Mouse (Mus musculus) heart, embryonic 10.5 days (tissue): ENCODE results near the gene Ntn5. TPM values are rescaled to one million over a fixed set of nuclear protein-coding genes. Genes with fewer than 3 reads are reported as not detected.

Source experiments
- DNase-seq: peaks from one replicate; pipeline ENCODE4 v3.0.0-alpha.2; 2017; ENCODE audit warnings: low spot score
- H3K27ac ChIP-seq: fragments of 300-500 bp; sonication (generic); 2 replicates; pipeline ENCODE4 v1.5.1; 2016; ENCODE audit warnings: mild to moderate bottlenecking
- H3K27me3 ChIP-seq: fragments of 300-500 bp; sonication (generic); 2 replicates; pipeline ENCODE4 v1.6.1; 2016; ENCODE audit warnings: mild to moderate bottlenecking; ENCODE audit not compliant: poor library complexity, insufficient read depth, severe bottlenecking
- H3K36me3 ChIP-seq: fragments of 300-500 bp; sonication (generic); 2 replicates; pipeline ENCODE4 v1.6.1; 2016; ENCODE audit warnings: mild to moderate bottlenecking, moderate library complexity
- H3K4me1 ChIP-seq: fragments of 300-500 bp; sonication (generic); 2 replicates; pipeline ENCODE4 v1.6.1; 2016; ENCODE audit warnings: mild to moderate bottlenecking
- H3K4me3 ChIP-seq: fragments of 300-500 bp; sonication (generic); 2 replicates; pipeline ENCODE4 v1.5.1; 2016; ENCODE audit warnings: mild to moderate bottlenecking, moderate library complexity
- H3K9me3 ChIP-seq: fragments of 300-500 bp; sonication (generic); 2 replicates; pipeline ENCODE4 v1.6.1; 2016; ENCODE audit warnings: mild to moderate bottlenecking, moderate library complexity
- whole genome bisulfite sequencing: fragments of 180-500 bp; shearing (Covaris S2); methylation state at CpG from one replicate; pipeline ENCODE4 v1.1.7; 2016; 5-methylcytosine and 5-hydroxymethylcytosine counted together
- polyA plus RNA-seq: library from polyadenylated mRNA; unstranded; fragments of >200 nt; fragmentation: Nextera tagmentation; extraction: Ambion mirVana; gene quantifications from 2 replicates; pipeline ENCODE4 v1.2.1, GENCODE M21; 2016

The Ntn5 gene
- polyA plus RNA-seq, 1 experiment from 2014 or later, result 0.13 TPM

GRCm38 (mm10) chr7:45704730-45705442 lies 21.1 kb downstream of the Ntn5 start, which contains the start of gene Dbp:
Gene Dbp, plus strand, starts transcription at chr7:45705088.
- DNase-seq, result peak; percentile 100
- WGBS, result 0% methylated on average over 36 of the region's 36 CpGs
- H3K9me3 ChIP-seq, result no peaks in the 10 kb centered on the region
- H3K4me3 ChIP-seq, result peak within 1 kb of the TSS; percentile 65
- peaks cover 4% of the 10 kb centered on the region; the same call in 1 of the 2 replicates for H3K36me3 ChIP-seq
- H3K4me1 ChIP-seq, result peaks cover 79% of the 10 kb centered on the region
- peaks cover 17% of the 10 kb centered on the region for H3K27me3 ChIP-seq
- H3K27ac ChIP-seq, result peak within 1 kb of the TSS; percentile 88

GRCm38 (mm10) chr7:45705443-45705864 lies 21.6 kb downstream of the Ntn5 start:
- DNase-seq, result no peak
- under 1% methylated on average over 21 of the region's 21 CpGs for WGBS
- H3K9me3 ChIP-seq, result no peaks in the 10 kb centered on the region
- H3K4me1 ChIP-seq, result peaks cover 73% of the 10 kb centered on the region
- peaks cover 11% of the 10 kb centered on the region for H3K27me3 ChIP-seq
- peak overlapping the region; percentile 81 for H3K27ac ChIP-seq
- H3K4me3 ChIP-seq, result peak overlapping the region; percentile 65
- peaks cover 10% of the 10 kb centered on the region for H3K36me3 ChIP-seq

GRCm38 (mm10) chr7:45705873-45706281 lies 22.1 kb downstream of the Ntn5 start:
- WGBS, result 1% methylated on average over 7 of the region's 7 CpGs
- Histone ChIP-seq H3K27me3 (0 out of 2 replicates have a peak, but pooled peaks cover 9% of the 10 kb centered on the region), H3K27ac (peak overlapping the region; percentile 85), H3K4me1 (peaks cover 69% of the 10 kb centered on the region), H3K9me3 (no peaks in the 10 kb centered on the region), H3K36me3 (peaks cover 14% of the 10 kb centered on the region), H3K4me3 (peak overlapping the region; percentile 65)
- DNase-seq, result no peak

GRCm38 (mm10) chr7:45706721-45707241 lies 23.0 kb downstream of the Ntn5 start:
- WGBS, result under 1% methylated on average over 45 of the region's 45 CpGs
- H3K9me3 ChIP-seq, result no peaks in the 10 kb centered on the region
- DNase-seq, result peak; percentile 91
- H3K4me3 ChIP-seq, result peak overlapping the region; percentile 65
- H3K36me3 ChIP-seq, result peaks cover 23% of the 10 kb centered on the region
- H3K4me1 ChIP-seq, result peaks cover 61% of the 10 kb centered on the region
- H3K27ac ChIP-seq, result peak overlapping the region; percentile 85
- H3K27me3 ChIP-seq, result no peaks in the 10 kb centered on the region

GRCm38 (mm10) chr7:45707375-45707967 lies 23.6 kb downstream of the Ntn5 start:
- Histone ChIP-seq H3K27me3 (no peaks in the 10 kb centered on the region), H3K27ac (peak overlapping the region; percentile 85), H3K4me3 (peak overlapping the region; percentile 65), H3K36me3 (peaks cover 30% of the 10 kb centered on the region), H3K9me3 (no peaks in the 10 kb centered on the region), H3K4me1 (peaks cover 61% of the 10 kb centered on the region)
- DNase-seq, result peak; percentile 95
- under 1% methylated on average over 27 of the region's 27 CpGs for WGBS

GRCm38 (mm10) chr7:45708221-45708761 lies 24.5 kb downstream of the Ntn5 start:
- no peak for DNase-seq
- Histone ChIP-seq H3K27ac (peak overlapping the region; percentile 85), H3K9me3 (no peaks in the 10 kb centered on the region), H3K4me1 (peaks cover 58% of the 10 kb centered on the region), H3K27me3 (no peaks in the 10 kb centered on the region), H3K36me3 (peaks cover 38% of the 10 kb centered on the region), H3K4me3 (peak overlapping the region; percentile 65; the same call in 1 of the 2 replicates)
- 36% methylated on average over 13 of the region's 13 CpGs for WGBS

- 40% methylated on average over 6 of the region's 6 CpGs for WGBS
- DNase-seq, result no peak
- Histone ChIP-seq H3K4me3 (0 out of 2 replicates have a peak overlapping the region, but pooled peaks have one; percentile 4), H3K27me3 (no peaks in the 10 kb centered on the region), H3K36me3 (peaks cover 42% of the 10 kb centered on the region), H3K27ac (no peak overlapping the region), H3K4me1 (peaks cover 53% of the 10 kb centered on the region), H3K9me3 (no peaks in the 10 kb centered on the region)
Observed at GRCm38 (mm10) chr7:45709036-45709435, 25.2 kb downstream of the Ntn5 start.

- no peak for DNase-seq
- Histone ChIP-seq H3K27ac (no peak overlapping the region), H3K4me1 (peaks cover 57% of the 10 kb centered on the region), H3K36me3 (peaks cover 42% of the 10 kb centered on the region), H3K27me3 (no peaks in the 10 kb centered on the region), H3K4me3 (no peak overlapping the region), H3K9me3 (no peaks in the 10 kb centered on the region)
- 76% methylated on average over 14 of the region's 14 CpGs for WGBS
Observed at GRCm38 (mm10) chr7:45709677-45710355, 26.0 kb downstream of the Ntn5 start.

- no peak overlapping the region for H3K27ac ChIP-seq
- no peak overlapping the region for H3K4me3 ChIP-seq
- H3K27me3 ChIP-seq, result no peaks in the 10 kb centered on the region
- H3K9me3 ChIP-seq, result no peaks in the 10 kb centered on the region
- DNase-seq, result no peak
- WGBS, result 95% methylated on average over 20 of the region's 20 CpGs
- H3K4me1 ChIP-seq, result peaks cover 57% of the 10 kb centered on the region
- peaks cover 42% of the 10 kb centered on the region for H3K36me3 ChIP-seq
Observed at GRCm38 (mm10) chr7:45710477-45711191, 26.8 kb downstream of the Ntn5 start.

- no peak for DNase-seq
- no peak overlapping the region for H3K4me3 ChIP-seq
- WGBS, result 93% methylated on average over 24 of the region's 24 CpGs
- no peaks in the 10 kb centered on the region for H3K27me3 ChIP-seq
- H3K4me1 ChIP-seq, result peaks cover 57% of the 10 kb centered on the region
- H3K27ac ChIP-seq, result no peak overlapping the region
- H3K9me3 ChIP-seq, result no peaks in the 10 kb centered on the region
- H3K36me3 ChIP-seq, result peaks cover 42% of the 10 kb centered on the region
Observed at GRCm38 (mm10) chr7:45711316-45712021, 27.6 kb downstream of the Ntn5 start.

GRCm38 (mm10) chr7:45712022-45712757 lies 28.4 kb downstream of the Ntn5 start:
- H3K9me3 ChIP-seq, result no peaks in the 10 kb centered on the region
- H3K4me3 ChIP-seq, result no peak overlapping the region
- DNase-seq, result no peak
- H3K27me3 ChIP-seq, result no peaks in the 10 kb centered on the region
- 91% methylated on average over 21 of the region's 21 CpGs for WGBS
- peaks cover 42% of the 10 kb centered on the region for H3K36me3 ChIP-seq
- peaks cover 57% of the 10 kb centered on the region for H3K4me1 ChIP-seq
- no peak overlapping the region for H3K27ac ChIP-seq
